Mouse (Mus musculus) neural tube, embryonic 14.5 days (tissue): ENCODE results near the gene Vps41. TPM values are rescaled to one million over a fixed set of nuclear protein-coding genes. Genes with fewer than 3 reads are reported as not detected.
A peak's percentile ranks its signal among the peaks of the same experiment; 100 is the strongest.

Experiments
- ATAC-seq: fragments of 200-750 bp; cut with Nextera tagmentation; 2 replicates; pipeline ENCODE4 v1.8.0; 2017; ENCODE audit warnings: low read depth, mild to moderate bottlenecking, moderate TSS enrichment, moderate library complexity
- H3K27ac ChIP-seq: fragments of 300-500 bp; sonication (generic); 2 replicates; pipeline ENCODE4 v1.5.1; 2014; ENCODE audit warnings: low read depth, mild to moderate bottlenecking, control low read depth, low read length, moderate library complexity, mixed read lengths
- H3K27me3 ChIP-seq: fragments of 300-500 bp; sonication (generic); 2 replicates; pipeline ENCODE4 v1.6.1; 2014; ENCODE audit warnings: low read length; ENCODE audit not compliant: control insufficient read depth, insufficient read depth
- H3K36me3 ChIP-seq: fragments of 300-500 bp; sonication (generic); 2 replicates; pipeline ENCODE4 v1.6.1; 2014; ENCODE audit warnings: low read length, mixed read lengths; ENCODE audit not compliant: control insufficient read depth, insufficient read depth
- H3K4me1 ChIP-seq: fragments of 300-500 bp; sonication (generic); 2 replicates; pipeline ENCODE4 v1.6.1; 2014; ENCODE audit warnings: low read length; ENCODE audit not compliant: control insufficient read depth, insufficient read depth
- H3K4me2 ChIP-seq: fragments of 300-500 bp; sonication (generic); 2 replicates; pipeline ENCODE4 v1.6.1; 2014; ENCODE audit warnings: mild to moderate bottlenecking, low read depth, low read length, control low read depth
- H3K4me3 ChIP-seq: fragments of 300-500 bp; sonication (generic); 2 replicates; pipeline ENCODE4 v1.5.1; 2014; ENCODE audit warnings: low read depth, low read length, control low read depth, mixed read lengths
- H3K9ac ChIP-seq: fragments of 300-500 bp; sonication (generic); replicated peaks from 2 replicates; pipeline ENCODE4 v1.6.1; 2014; ENCODE audit warnings: low read depth, mild to moderate bottlenecking, control low read depth, low read length, mixed read lengths
- H3K9me3 ChIP-seq: fragments of 300-500 bp; sonication (generic); 2 replicates; pipeline ENCODE4 v1.6.1; 2016; ENCODE audit warnings: low read length; ENCODE audit not compliant: control insufficient read depth
- WGBS: fragments of 180-500 bp; shearing (Covaris S2); extraction: QIAGEN DNeasy Blood & Tissue Kit; methylation state at CpG from one replicate; pipeline ENCODE4 v1.1.7; 2014; 5-methylcytosine and 5-hydroxymethylcytosine counted together
- polyA plus RNA-seq: library from polyadenylated mRNA; unstranded; fragments of >200 nt; fragmentation: Nextera tagmentation; extraction: Ambion mirVana; gene quantifications from 2 replicates; pipeline ENCODE4 v1.2.1, GENCODE M21; 2014

Vps41 gene
- polyA plus RNA-seq, 1 experiment from 2014 or later: 131 TPM

DNA sequence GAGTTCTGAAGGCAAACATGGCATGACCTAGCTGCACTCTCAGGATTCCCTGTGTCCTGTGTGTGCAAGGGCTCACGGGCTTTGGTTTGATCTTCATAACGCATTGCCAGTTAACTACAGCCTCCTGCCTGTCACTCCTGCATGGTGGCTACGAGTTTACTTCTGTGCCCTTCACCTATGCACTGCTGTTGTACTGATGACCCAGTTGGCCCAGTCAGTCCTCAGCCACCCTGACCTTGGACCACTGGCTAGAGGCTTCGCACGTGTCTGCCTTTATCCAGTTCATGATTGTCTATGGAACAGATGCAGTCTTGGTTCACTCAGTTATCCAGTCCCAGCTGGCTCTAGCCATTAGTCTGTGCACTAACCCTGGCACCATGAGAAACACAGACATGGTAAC, 151.7 kb downstream of the Vps41 start:
- 90% methylated on average over 5 of the region's 5 CpGs for WGBS
- peak; percentile 15; the same call in 1 of the 2 replicates for ATAC-seq
- H3K4me3 ChIP-seq: no peak overlapping the region

DNA sequence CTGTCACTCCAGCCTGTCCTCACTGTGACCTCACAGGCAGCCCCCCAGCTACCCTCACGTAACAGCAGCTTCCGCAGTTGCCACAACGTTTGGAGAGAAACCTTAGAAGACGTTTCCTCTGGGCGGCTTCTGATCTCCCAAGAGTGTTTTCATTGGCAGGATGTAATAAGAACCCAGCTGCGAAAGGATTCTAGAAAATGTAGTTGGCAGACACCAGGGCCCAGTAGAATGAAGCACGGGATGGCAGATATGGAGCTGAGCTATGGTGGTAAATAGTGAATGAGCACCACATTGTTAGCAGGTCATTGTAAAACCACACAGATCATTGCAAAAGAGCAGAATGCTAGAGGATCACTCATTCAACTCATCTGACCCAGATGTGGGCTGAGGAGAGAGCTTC, 158.2 kb downstream of the Vps41 start:
- Histone ChIP-seq H3K36me3 (no peaks in the 10 kb centered on the region), H3K27me3 (no peaks in the 10 kb centered on the region), H3K4me3 (no peak overlapping the region), H3K4me1 (no peaks in the 10 kb centered on the region), H3K4me2 (no peak overlapping the region), H3K9ac (no peak overlapping the region), H3K9me3 (no peaks in the 10 kb centered on the region), H3K27ac (no peak overlapping the region)
- ATAC-seq: no peak
- 52% methylated on average over 7 of the region's 7 CpGs for WGBS

More for the DNA sequence above, 151.7 kb downstream of the Vps41 start:
- no peaks in the 10 kb centered on the region for H3K36me3 ChIP-seq
- H3K4me1 ChIP-seq: 0 out of 2 replicates have a peak, but pooled peaks cover 6% of the 10 kb centered on the region
- H3K9me3 ChIP-seq: no peaks in the 10 kb centered on the region
- H3K27ac ChIP-seq: no peak overlapping the region
- no peak overlapping the region for H3K4me2 ChIP-seq
- no peaks in the 10 kb centered on the region for H3K27me3 ChIP-seq
- no peak overlapping the region for H3K9ac ChIP-seq

DNA sequence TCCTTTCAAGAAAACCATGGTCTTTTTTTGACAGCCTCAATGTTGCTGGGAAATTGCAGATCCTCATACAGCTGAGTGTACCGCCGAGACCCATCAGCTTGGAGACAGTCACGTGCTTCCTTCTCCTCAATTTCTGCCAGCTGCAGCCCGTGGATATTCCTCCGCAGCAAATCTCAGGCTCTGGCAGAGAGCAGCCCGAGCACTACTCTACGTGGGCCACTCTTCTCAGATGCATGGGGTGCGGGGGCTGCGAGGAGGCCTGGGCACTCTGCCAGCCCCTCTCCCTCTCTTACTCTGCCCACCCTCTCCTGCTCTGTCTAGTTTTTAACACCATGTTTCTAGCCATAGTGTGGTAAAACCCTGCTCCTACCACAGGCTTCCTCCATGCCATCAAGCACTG, 175.8 kb downstream of the Vps41 start:
- 65% methylated on average over 9 of the region's 9 CpGs for WGBS
- H3K27me3 ChIP-seq: no peaks in the 10 kb centered on the region
- peak; percentile 78 for ATAC-seq
- H3K4me3 ChIP-seq: no peak overlapping the region
- no peaks in the 10 kb centered on the region for H3K9me3 ChIP-seq
- H3K36me3 ChIP-seq: no peaks in the 10 kb centered on the region
- H3K9ac ChIP-seq: no peak overlapping the region
- H3K4me1 ChIP-seq: no peaks in the 10 kb centered on the region
- no peak overlapping the region for H3K27ac ChIP-seq
- H3K4me2 ChIP-seq: no peak overlapping the region

DNA sequence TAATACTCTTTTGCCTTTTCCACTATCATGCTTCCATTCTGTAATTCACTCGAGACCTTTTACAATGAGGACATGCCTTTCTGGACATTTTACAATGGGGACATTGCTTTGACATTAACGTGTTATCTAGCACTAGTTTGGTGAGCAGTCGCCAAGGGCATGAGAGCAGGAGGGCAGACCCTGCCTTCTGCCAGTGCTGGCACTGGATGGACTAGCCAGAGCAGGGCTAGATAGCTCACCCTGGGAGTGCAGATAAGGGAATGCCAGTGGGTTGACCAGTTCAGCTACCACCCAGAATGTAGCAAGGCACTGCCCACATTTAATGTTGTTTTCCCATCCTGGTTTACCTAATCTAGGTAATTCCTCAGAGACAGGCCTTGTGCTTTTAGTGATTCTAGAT, 179.7 kb downstream of the Vps41 start:
- no peak overlapping the region for H3K4me3 ChIP-seq
- no peak overlapping the region for H3K27ac ChIP-seq
- no peak for ATAC-seq
- no peaks in the 10 kb centered on the region for H3K27me3 ChIP-seq
- H3K36me3 ChIP-seq: no peaks in the 10 kb centered on the region
- H3K4me2 ChIP-seq: no peak overlapping the region
- WGBS: 94% methylated on average over 3 of the region's 3 CpGs
- no peak overlapping the region for H3K9ac ChIP-seq
- no peaks in the 10 kb centered on the region for H3K4me1 ChIP-seq
- H3K9me3 ChIP-seq: no peaks in the 10 kb centered on the region

DNA sequence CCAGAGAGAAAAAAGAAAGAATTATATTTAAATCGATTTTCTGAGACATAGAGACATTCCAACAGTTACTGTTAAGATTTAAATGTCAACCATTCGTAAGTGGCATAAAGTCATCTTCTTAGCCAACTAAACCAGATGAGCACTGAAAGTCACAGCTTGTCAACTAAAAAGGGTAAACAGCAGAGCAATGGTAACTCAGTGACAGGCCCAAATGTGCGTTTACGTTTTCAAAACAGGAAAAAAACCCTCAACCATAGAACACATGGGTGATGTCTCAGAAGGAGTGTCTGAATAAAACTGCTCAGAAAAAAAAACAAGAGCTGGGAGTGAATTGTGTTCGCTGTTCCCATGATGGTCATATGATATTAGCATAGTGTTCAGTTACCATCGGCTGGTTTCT, 186.5 kb downstream of the Vps41 start:
- 95% methylated on average over 6 of the region's 6 CpGs for WGBS

DNA sequence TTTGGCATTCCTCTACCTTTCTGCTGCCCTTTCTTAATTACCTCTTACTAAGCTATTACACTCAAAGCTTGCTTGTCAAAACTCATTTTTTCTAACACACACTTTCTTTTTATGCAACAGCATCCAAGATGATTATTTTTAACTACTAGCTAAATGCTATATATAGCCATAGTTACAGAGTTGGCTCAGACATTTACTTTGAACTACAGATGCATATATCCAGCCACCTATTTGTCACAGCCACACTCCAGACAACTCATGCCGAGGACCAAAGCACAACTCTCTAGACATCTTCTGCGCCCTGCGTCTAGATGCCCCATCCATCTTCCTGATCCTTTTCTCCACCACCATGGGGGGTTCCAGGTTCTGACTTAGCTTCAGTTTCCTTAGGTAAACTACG, 197.7 kb downstream of the Vps41 start:
- WGBS: 73% methylated on average over 4 of the region's 4 CpGs
- H3K27me3 ChIP-seq: no peaks in the 10 kb centered on the region
- no peak overlapping the region for H3K27ac ChIP-seq
- H3K4me2 ChIP-seq: no peak overlapping the region
- H3K9me3 ChIP-seq: no peaks in the 10 kb centered on the region
- no peak overlapping the region for H3K9ac ChIP-seq
- H3K36me3 ChIP-seq: no peaks in the 10 kb centered on the region
- no peak overlapping the region for H3K4me3 ChIP-seq
- no peak for ATAC-seq
- no peaks in the 10 kb centered on the region for H3K4me1 ChIP-seq

More for the DNA sequence above, 186.5 kb downstream of the Vps41 start:
- no peak overlapping the region for H3K9ac ChIP-seq
- no peaks in the 10 kb centered on the region for H3K36me3 ChIP-seq
- no peak for ATAC-seq
- no peak overlapping the region for H3K4me2 ChIP-seq
- H3K27ac ChIP-seq: no peak overlapping the region
- no peaks in the 10 kb centered on the region for H3K27me3 ChIP-seq
- no peaks in the 10 kb centered on the region for H3K4me1 ChIP-seq
- H3K9me3 ChIP-seq: no peaks in the 10 kb centered on the region
- no peak overlapping the region for H3K4me3 ChIP-seq

Other genes starting within 250 kb of the Vps41 start
- 84.2 and 103 TPM in 2 replicates for gene Amph, start 230.9 kb downstream of the Vps41 start, polyA plus RNA-seq